Mouse (Mus musculus): ENCODE data around the gene Dync1h1. TPM values are rescaled to one million over a fixed set of nuclear protein-coding genes. Genes with fewer than 3 reads are reported as not detected.

Dync1h1 gene
- 10 to 100 TPM; 19.5 to 29.8 TPM for polyA plus RNA-seq (2017; shearing (Covaris generic))

DNA sequence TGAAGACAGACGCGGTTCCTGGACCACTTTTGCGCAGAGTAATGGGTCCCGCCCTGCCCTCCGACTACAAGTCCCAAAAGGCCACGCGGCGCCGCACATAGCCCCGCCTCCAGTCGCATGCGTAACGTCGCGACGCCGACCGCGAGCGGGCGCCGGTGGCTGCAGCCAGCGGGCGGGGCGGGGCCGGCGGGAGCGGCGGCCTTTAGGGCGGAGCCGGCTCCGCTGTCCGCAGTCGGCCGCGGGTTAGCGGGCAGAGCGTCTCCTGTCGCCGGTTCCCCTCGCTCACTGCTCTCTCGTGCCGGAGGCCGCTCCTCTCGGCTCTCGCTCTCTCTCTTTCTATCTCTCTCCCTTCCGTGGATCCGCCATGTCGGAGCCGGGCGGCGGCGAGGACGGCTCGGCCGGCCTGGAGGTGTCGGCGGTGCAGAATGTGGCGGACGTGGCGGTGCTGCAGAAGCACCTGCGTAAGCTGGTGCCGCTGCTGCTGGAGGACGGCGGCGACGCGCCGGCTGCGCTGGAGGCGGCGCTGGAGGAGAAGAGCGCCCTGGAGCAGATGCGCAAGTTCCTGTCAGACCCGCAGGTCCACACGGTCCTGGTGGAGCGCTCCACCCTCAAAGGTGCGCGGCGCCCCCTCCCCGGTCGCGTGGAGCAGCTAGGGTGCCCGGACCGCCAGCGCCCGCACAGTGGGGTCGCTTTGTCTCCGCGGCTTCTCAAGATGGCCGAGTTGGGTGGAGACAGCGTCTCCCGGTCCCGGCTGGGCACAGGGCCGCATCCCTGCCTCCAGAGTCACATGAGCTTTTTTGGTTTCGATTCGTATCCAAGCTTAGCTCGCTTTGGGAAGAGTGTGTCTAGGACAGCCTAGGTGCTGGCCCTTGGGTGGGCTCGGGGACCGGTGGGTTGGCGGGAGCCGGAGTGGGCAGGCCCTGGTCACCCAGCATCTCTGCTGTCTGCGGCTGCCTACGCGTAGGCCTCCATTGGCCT, at the start of gene Dync1h1:
TSS of gene Dync1h1 (plus strand) at position 212 of the 978 bp plus-strand sequence.

DNA sequence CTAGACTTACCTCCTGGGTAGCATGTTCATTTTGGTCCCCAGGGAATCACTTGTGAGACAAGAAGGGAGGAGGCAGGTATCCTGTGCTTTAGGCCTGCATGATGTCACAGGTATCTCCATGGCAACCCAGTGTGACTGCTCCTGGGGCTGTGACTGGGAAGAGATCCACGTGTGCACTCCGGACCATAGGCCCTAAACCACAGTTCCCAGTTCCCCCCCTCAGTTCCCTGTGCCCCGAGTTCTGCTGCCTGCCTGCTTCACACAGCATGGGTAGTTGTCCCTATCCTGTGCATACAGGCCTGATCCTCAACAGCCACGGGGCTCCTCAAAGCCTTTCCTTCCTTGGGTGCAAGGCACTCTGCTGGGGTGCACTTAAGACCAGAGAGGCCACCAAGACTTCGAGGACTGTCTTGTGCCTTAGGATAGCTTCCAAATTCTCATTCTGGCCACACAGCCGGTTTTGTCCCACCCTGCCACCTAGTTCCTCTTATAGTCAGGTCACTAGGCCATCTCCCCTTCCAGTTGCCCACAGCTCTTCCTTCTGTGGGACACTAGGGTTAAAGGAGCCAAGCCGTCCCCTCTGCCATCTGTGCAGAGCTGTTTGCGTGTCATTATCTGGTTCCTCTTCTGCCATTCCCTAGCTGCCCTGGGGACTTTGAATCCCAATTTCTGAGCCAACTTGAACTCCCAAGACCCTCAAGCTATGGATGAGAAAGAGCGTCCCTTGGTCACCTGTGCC, 81.5 kb downstream of the Dync1h1 start, which contains the start of gene 1700001K19Rik:
TSS of gene 1700001K19Rik (minus strand) at position 59 of the 739 bp plus-strand sequence.

DNA sequence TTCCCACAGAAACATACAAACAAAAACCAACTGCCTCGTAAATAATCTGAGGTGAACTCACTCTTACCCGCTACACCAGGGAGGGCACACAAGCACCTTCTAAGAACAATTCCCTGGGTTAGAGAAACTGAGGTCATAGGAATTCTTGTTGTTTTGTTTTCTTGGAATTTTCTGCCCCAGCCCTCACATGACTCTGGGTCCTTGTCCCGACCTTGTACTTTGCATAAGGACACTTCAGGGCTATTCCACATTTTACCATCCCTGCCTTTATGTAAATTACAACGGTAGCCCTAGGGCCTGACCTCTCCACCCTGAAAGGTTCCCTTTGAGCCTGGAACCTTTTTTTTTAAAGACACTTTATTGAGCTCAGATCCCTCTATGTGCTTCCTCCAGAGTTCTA, 101.3 kb downstream of the Dync1h1 start, which contains the start of gene Hsp90aa1:
TSS of gene Hsp90aa1 (minus strand) at position 173 of the 400 bp plus-strand sequence.

Other genes starting within 250 kb of the Dync1h1 start
- 100 to 1,000 TPM; 215 to 227 TPM for gene Ppp2r5c, start 154.3 kb upstream of the Dync1h1 start, polyA plus RNA-seq (2017; shearing (Covaris generic))
- not detected for gene 1700001K19Rik, start 81.2 kb downstream of the Dync1h1 start, polyA plus RNA-seq (2017; shearing (Covaris generic))
- 100 to 1,000 TPM; 284 to 344 TPM for gene Hsp90aa1, start 101.3 kb downstream of the Dync1h1 start, polyA plus RNA-seq (2017; shearing (Covaris generic))
- gene Wdr20, start 136.5 kb downstream of the Dync1h1 start, polyA plus RNA-seq (2017; shearing (Covaris generic)): 10 to 100 TPM; 61.2 to 67.3 TPM
- gene Mok, start 239.5 kb downstream of the Dync1h1 start, polyA plus RNA-seq (2017; shearing (Covaris generic)): under 1 TPM in 1 of 2 experiments, not detected in 1; 0.26 TPM
- 1 to 10 TPM; 2.3 to 4.5 TPM for gene Zfp839, start 248.8 kb downstream of the Dync1h1 start, polyA plus RNA-seq (2017; shearing (Covaris generic))